Mouse (Mus musculus) heart, postnatal 10 days (tissue): Measurements from ENCODE around the gene Tmem109. TPM values are rescaled to one million over a fixed set of nuclear protein-coding genes. Genes with fewer than 3 reads are reported as not detected.

Experiments used
- DNase-seq, 2 experiments: peaks; one replicate each; pipeline ENCODE4 v3.0.0; 2021
- intact Hi-C: fragments of 180-260 bp; cut with DNase I; formaldehyde crosslinking; loops from one replicate; pipeline ENCODE4 v1.15.1; 2025
- total RNA-seq, 2 experiments: library from RNA; stranded (reverse); gene quantifications; 2 replicates each; pipeline ENCODE4 v1.2.3; 2021

Gene Tmem109
- total RNA-seq, 2 experiments from 2014 or later = 95.3 to 104 TPM

DNA sequence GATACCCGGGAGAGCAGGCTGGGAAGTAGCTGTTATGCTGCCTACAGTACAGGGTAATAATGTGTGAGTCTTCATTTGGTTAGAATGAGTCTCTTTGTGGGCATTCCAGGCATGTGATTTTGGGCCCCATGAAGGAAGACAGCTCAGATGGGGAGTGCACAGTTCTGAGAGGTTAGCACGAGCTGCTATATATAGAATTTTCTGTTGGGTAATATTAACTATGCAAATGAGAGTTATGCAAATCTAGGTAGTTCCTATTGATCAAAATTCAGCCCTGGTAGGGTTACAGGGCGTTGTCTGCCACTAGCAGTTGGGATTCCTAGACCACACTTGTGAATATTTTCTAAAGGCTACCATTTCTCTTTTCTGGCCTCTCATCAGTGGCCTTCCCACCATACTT, 36.3 kb downstream of the Tmem109 start:
- no peak for DNase-seq
- intact Hi-C loops = no loop called here

DNA sequence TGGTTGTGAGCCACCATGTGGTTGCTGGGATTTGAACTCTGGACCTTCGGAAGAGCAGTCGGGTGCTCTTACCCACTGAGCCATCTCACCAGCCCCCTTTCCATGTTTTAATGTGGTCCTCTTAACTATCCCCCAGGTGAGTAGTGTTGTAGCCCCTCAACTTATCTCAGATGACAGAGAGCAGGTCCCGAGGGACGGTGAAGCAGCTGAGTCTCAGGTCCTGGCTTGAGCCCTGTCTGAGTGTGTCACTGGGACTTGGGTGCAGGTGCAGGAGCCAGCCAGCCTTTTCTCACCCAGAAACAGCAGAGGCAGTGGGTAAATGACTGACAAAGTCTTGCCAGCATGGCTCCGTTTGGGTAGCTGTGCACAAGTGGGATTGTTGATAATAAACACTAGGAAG, 37.6 kb downstream of the Tmem109 start:
- intact Hi-C loops = no loop called here
- no peak for DNase-seq

GRCm38 (mm10) chr19:10842914-10843313, 38.9 kb downstream of the Tmem109 start:
- no peak for DNase-seq
- intact Hi-C loops = no loop called here

DNA sequence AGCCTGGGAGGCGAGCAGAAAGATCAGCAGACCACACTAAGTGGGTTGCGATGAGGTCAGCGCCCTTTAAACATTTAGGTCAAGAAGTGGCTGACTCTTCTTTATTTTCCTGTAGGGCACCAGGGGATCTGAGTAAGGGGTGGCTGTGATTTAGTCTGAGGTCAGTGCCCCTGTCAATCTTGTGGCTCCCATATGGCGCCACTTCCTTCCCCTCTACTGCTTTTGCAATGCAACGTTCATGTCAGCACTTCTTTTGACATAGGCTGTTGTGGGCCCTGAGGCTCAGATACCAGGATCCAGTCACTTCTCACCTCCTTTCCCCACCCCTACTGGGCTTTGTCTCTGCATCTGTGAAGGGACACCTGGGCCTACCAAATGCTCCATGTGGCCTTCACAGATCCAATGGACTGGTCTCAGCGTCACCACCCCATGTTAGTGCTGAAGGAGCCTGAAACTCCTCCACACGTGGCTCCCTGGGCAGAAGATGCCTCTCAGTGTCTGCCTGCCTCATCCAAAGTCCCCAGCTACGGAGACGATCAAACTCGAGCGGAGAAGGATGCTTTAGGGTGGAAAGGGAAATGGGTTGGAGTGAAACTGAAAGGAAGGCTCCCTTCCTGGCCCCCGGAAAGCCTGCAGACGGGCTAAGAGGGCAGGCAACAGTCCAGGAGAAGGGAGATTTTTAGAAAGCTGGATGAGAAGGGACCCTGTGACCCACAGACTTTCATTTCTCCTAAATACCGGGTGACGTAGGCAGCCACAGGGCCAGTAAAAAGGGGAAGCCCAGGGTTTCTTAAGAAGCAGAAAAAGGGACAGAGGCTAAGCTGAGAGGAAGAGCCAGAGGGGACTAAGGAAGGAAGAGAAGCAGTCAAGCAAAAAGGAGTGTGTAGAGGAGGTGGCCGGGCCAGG, 39.8 kb downstream of the Tmem109 start:
- intact Hi-C loops = no loop called here
- peak; percentile 57 to 58 for DNase-seq

DNA sequence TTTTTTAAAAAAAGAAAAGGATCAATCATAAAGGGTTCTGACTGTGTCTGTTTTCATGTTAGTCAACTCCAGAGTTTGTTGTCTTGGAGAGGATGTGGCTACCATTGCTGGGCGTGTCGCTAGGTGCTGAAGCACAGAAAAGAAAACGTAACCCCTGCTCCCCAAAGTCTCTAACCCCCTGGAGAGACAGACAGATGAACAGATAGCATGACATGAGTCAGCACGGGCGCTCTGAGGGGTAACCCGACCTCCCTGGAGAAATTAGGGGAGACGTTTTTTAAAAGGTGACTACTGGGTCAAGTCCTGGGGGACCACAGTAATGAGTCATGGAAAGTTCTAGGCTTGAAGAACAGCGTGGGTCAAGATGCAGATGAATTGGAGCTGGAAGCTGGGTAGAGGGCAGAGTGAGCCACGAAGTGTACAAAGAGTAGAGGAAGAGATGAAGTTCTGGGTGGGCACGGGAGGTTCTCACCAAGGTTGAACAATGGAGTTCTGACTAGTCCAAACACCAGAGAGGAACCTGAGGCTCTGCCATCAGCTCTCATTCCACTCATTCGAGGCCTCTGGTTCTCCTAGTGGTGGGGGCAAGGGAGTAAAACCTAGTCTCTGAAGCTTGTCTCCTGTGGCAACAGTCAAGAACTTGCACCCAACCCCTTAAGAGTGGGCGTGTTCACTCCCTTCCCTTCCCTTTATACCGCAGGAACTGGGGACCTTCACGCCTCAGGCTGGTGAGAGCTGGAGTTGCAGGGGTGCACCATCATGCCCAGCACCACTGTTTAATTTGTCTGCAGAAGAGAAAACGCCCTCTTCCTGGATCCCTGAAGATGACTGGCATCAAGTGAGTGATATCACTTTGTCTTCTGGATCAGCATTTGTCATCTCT, 42.5 kb downstream of the Tmem109 start, which contains the start of gene Slc15a3:
TSS of gene Slc15a3 (plus strand) at position 718 of the 883 bp plus-strand sequence.
- intact Hi-C loops = no loop called here
- no peak for DNase-seq

GRCm38 (mm10) chr19:10835671-10836070, 46.1 kb downstream of the Tmem109 start:
- intact Hi-C loops = no loop called here
- no peak for DNase-seq

DNA sequence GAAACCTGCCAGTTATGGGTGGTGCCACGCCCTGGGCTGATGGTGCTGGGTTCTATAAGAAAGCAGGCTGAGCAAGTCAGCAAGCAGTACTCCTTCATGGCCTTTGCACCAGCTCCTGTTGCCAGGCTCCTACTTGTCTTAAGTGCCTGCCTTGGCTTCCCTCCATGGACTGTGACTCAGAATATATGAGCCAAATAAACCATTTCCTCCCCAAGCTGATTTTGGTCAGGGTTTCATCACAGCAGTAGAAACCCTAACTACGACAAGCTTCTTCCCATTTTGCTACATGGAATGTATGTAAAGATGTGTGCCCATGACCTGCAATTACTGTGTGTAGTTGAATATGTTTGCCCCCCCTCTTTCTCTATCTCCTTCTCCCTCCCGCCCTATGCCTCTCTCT, 48.2 kb downstream of the Tmem109 start:
- intact Hi-C loops = no loop called here
- no peak for DNase-seq

GRCm38 (mm10) chr19:10832030-10832429, 49.8 kb downstream of the Tmem109 start:
- intact Hi-C loops = no loop called here
- no peak for DNase-seq

DNA sequence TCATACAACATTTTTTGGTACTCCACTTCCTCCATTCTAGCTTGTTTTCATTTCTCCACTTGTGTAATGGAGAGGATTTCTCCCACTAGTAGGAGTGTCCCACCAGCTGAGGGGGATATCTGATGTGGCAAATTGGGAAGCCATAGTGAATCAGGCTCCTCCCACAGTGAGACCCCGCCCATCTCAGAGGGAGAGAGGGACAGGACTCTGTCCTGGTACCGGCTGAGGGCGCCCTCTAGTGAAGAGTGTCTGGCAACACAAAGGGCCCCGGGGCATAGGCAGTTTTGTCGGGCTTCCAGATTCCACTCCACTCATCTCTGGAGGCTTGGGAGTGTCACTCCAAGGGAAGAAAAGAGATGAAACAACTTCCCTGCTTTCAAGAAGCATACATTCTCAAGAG, 50.4 kb downstream of the Tmem109 start:
- intact Hi-C loops = loop anchor here (1.0 kb wide), 1 partner anchor 117 kb away; no protein-coding TSS in a partner anchor

DNA sequence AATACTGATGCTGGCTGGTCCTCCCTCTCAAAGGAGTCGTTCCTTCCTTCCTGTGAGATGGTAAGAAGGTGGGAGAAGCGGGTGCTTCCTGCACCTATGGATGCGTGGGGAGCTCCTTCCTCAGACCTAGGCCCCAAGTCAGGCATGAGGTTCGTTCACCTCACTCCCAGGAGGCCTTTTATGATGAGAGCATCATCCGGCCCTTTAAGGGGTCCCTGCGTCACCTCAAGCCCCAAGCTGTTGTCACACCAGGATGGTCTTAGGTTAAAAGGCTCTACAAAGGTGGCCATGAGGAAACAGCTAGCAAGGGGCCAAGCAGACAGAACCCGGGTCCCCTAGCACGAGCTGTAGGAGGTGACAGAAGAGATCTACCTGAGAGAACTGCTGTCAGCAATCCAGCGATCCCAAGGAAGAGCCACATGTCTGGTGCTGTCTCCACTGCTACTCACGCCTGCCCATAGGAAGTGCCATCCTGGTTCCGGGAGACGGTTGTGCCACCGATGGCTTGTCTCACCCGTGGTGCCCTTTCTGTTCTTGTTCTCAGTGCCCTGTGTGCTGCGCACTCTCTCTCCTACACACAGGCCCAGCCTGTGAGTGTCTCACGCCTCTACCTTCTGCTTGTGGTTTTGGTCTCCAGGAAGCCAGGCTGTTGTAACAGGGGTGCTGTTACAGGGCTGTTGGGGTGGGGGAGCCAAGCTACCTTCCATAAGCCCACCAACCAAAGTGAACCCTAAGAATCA, 52.2 kb downstream of the Tmem109 start, which contains the start of gene Cd6:
TSS of gene Cd6 (minus strand) at position 623 of the 740 bp plus-strand sequence.
- no peak for DNase-seq
- intact Hi-C loops = no loop called here

More for the DNA sequence above, 50.4 kb downstream of the Tmem109 start:
- peak; percentile 74 to 88 for DNase-seq

GRCm38 (mm10) chr19:10828321-10828720, 53.5 kb downstream of the Tmem109 start:
- intact Hi-C loops = no loop called here

GRCm38 (mm10) chr19:10824061-10824460, 57.7 kb downstream of the Tmem109 start:
- intact Hi-C loops = no loop called here
- DNase-seq = no peak

More at GRCm38 (mm10) chr19:10828321-10828720, 53.5 kb downstream of the Tmem109 start:
- DNase-seq = no peak

GRCm38 (mm10) chr19:10822534-10822933, 59.3 kb downstream of the Tmem109 start:
- DNase-seq = no peak
- intact Hi-C loops = no loop called here

GRCm38 (mm10) chr19:10821319-10821718, 60.5 kb downstream of the Tmem109 start:
- no peak for DNase-seq
- intact Hi-C loops = no loop called here

Other genes with a start within 250 kb of the Tmem109 start
- under 1 TPM; 0.26 to 0.27 TPM for gene Vwce, start 247.8 kb downstream of the Tmem109 start, total RNA-seq
- not detected for gene Pga5, start 203.9 kb downstream of the Tmem109 start, total RNA-seq
- 10 to 100 TPM; 23.3 to 27.1 TPM for gene Vps37c, start 193.3 kb downstream of the Tmem109 start, total RNA-seq
- 1 to 10 TPM in 1 of 2 experiments, under 1 TPM in 1; 0.87 to 1.1 TPM for gene Cd5, start 143.0 kb downstream of the Tmem109 start, total RNA-seq
- under 1 TPM; 0.22 to 0.52 TPM for gene Cd6, start 51.9 kb downstream of the Tmem109 start, total RNA-seq
- gene Slc15a3, start 42.3 kb downstream of the Tmem109 start, total RNA-seq = 1 to 10 TPM; 2.6 to 3.0 TPM
- gene Tmem132a, start 12.1 kb downstream of the Tmem109 start, total RNA-seq = 10 to 100 TPM; 36.7 to 42.0 TPM
- 100 to 1,000 TPM; 211 to 235 TPM for gene Prpf19, start 13.2 kb upstream of the Tmem109 start, total RNA-seq
- not detected for gene Zp1, start 38.6 kb upstream of the Tmem109 start, total RNA-seq
- gene Ptgdr2, start 55.2 kb upstream of the Tmem109 start, total RNA-seq = under 1 TPM; 0.15 to 0.22 TPM
- 1 to 10 TPM; 7.5 to 7.9 TPM for gene Ccdc86, start 67.3 kb upstream of the Tmem109 start, total RNA-seq
- not detected for gene Ms4a10, start 92.7 kb upstream of the Tmem109 start, total RNA-seq
- gene Ms4a15, start 111.2 kb upstream of the Tmem109 start, total RNA-seq = not detected
- not detected for gene Ms4a18, start 136.0 kb upstream of the Tmem109 start, total RNA-seq
- gene Ms4a8a, start 199.1 kb upstream of the Tmem109 start, total RNA-seq = under 1 TPM; 0.45 to 0.97 TPM
- gene 1700017D01Rik, start 248.9 kb upstream of the Tmem109 start, total RNA-seq = not detected